26 mouse cellular contexts compared by ENCODE assay signal in genomic region chr19:48039554-48039953, GRCm38 (mm10).
DNase-seq lines count a peak whose midpoint lies in the region.
"Had no signal": no experiment of that assay in that cellular context is flagged by ENCODE, and none has a peak within 500 bp of the region (broad histone marks: within the 10 kb centered on the region; RNA-seq: fewer than 3 reads in every experiment).

No protein-coding gene starts in this region.

- 91% methylated on average over 8 of the region's 8 CpGs for WGBS in midbrain, embryonic 10.5 days

- no peaks in the 10 kb centered on the region for H3K4me1 ChIP-seq in midbrain, embryonic 10.5 days
- H3K4me1 ChIP-seq: embryonic facial prominence, embryonic 12.5 days; embryonic facial prominence, embryonic 15.5 days; forebrain, embryonic 12.5 days; forebrain, embryonic 15.5 days; hindbrain, embryonic 10.5 days; intestine, embryonic 15.5 days had no signal

- H3K36me3 ChIP-seq in midbrain, embryonic 10.5 days: no peaks in the 10 kb centered on the region
- H3K36me3 ChIP-seq: embryonic facial prominence, embryonic 12.5 days; embryonic facial prominence, embryonic 15.5 days; forebrain, embryonic 12.5 days; forebrain, embryonic 15.5 days; G1E; hindbrain, embryonic 10.5 days; hindbrain, embryonic 13.5 days; intestine, embryonic 15.5 days had no signal

- no peaks in the 10 kb centered on the region for H3K27me3 ChIP-seq in midbrain, embryonic 10.5 days (ENCODE audit: low read depth, poor library complexity, severe bottlenecking)
- H3K27me3 ChIP-seq: CH12.LX; embryonic facial prominence, embryonic 12.5 days; embryonic facial prominence, embryonic 15.5 days; forebrain, embryonic 12.5 days; forebrain, embryonic 15.5 days; hindbrain, embryonic 13.5 days; intestine, embryonic 15.5 days had no signal

- no peaks in the 10 kb centered on the region for H3K9me3 ChIP-seq in midbrain, embryonic 10.5 days (replicated peaks)
- H3K9me3 ChIP-seq: embryonic facial prominence, embryonic 12.5 days; embryonic facial prominence, embryonic 15.5 days; forebrain, embryonic 12.5 days; forebrain, embryonic 15.5 days; hindbrain, embryonic 10.5 days; hindbrain, embryonic 13.5 days; intestine, embryonic 15.5 days had no signal

- no peak overlapping the region for H3K27ac ChIP-seq in midbrain, embryonic 10.5 days (replicated peaks)
- H3K27ac ChIP-seq: embryonic facial prominence, embryonic 12.5 days; embryonic facial prominence, embryonic 15.5 days; forebrain, embryonic 12.5 days; forebrain, embryonic 15.5 days; heart, adult 2 months; hindbrain, embryonic 10.5 days; hindbrain, embryonic 13.5 days; intestine, embryonic 15.5 days had no signal

- no peak overlapping the region for H3K4me3 ChIP-seq in midbrain, embryonic 10.5 days
- H3K4me3 ChIP-seq: embryonic facial prominence, embryonic 12.5 days; embryonic facial prominence, embryonic 15.5 days; forebrain, embryonic 12.5 days; forebrain, embryonic 15.5 days; heart, adult 2 months; hindbrain, embryonic 10.5 days; hindbrain, embryonic 13.5 days; intestine, embryonic 15.5 days had no signal

- DNase-seq in frontal cortex, postnatal 36 days (ENCODE audit: low spot score in 2 of 2): peak; percentile 16 to 17
- no peak for DNase-seq in frontal cortex, postnatal 10 days (ENCODE audit: low spot score in 2 of 2)
- peak; percentile 17 to 37 for DNase-seq in right cerebral cortex, adult 2 months (ENCODE audit: low spot score in 2 of 2)
- no peak for DNase-seq in right cerebral cortex, postnatal 14 days
- DNase-seq in NIH3T3 (ENCODE audit: low read depth): peak; percentile 46
- DNase-seq in telencephalon, adult 2 months (ENCODE audit: low read depth, low spot score): peak; percentile 28
- no peak for DNase-seq in heart, adult 9 months (ENCODE audit: low spot score in 2 of 2)
- no peak for DNase-seq in midbrain, embryonic 10.5 days (ENCODE audit: low spot score)
- DNase-seq: adrenal gland, adult 2 months; adrenal gland, postnatal 14 days; cerebellum, adult 11-12 months; cerebellum, adult 8-10 months; cerebellum, postnatal 10 days; gastrocnemius, postnatal 10 days; gastrocnemius, postnatal 36 days; heart, adult 2 months; kidney, adult 11 months had no signal

Comparison
In these comparisons a context has a peak if more than half of its experiments do, and no peak if none do; other contexts are left out.
1. DNase-seq: peak in frontal cortex, postnatal 36 days (2 of 2), right cerebral cortex, adult 2 months (2 of 2), NIH3T3 (single experiment) and telencephalon, adult 2 months (single experiment); none in frontal cortex, postnatal 10 days (0 of 2), right cerebral cortex, postnatal 14 days (single experiment), heart, adult 9 months (0 of 2) and midbrain, embryonic 10.5 days (single experiment).